Mouse (Mus musculus): ENCODE results near the gene Dao. TPM values are rescaled to one million over a fixed set of nuclear protein-coding genes. Genes with fewer than 3 reads are reported as not detected.
A peak's percentile ranks its signal among the peaks of the same experiment; 100 is the strongest.

Dao gene
- total RNA-seq, 4 experiments from 2014 or later = not detected

DNA sequence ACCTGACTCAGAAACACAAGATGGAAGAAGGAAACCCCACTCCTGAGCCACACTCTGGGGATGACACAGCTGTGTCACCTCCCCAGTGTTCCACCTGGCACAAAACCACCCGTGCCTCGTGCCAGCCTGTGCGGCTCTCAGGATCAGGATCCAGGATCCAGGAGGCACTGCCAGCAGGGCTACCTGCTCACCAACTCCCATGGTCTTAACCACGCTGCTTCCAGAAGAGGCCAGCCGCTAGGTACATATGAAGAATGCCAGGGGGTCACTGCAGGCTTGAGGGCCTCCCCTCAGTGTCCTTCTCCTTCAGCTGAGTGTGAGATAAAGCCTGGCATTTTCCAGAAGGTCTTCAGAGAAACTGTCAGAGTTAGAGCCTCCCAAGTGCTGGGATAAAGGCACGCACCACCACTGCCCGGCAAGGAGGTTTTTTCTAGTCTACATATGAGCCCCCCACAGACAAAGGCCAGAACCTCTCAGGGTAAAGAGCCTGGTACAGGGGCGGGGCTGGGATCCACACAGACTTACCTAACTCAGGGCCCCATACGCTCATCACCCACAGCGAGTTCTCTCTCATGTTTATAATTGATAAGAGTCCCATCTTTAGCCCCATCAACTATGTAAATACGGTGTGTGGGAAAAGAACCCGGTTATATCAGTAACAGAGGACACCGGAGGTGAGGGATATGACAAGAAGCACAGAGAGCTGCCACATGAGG, 19.3 kb upstream of the Dao start:
- no peak for DNase-seq

GRCm38 (mm10) chr5:113985737-113986136, 17.8 kb upstream of the Dao start:
- no peak for DNase-seq

- DNase-seq = no peak
These were observed 17.1 kb upstream of the Dao start for GRCm38 (mm10) chr5:113986182-113986961.

- no peak for DNase-seq
These were observed 14.0 kb upstream of the Dao start for GRCm38 (mm10) chr5:113989437-113990024.

DNA sequence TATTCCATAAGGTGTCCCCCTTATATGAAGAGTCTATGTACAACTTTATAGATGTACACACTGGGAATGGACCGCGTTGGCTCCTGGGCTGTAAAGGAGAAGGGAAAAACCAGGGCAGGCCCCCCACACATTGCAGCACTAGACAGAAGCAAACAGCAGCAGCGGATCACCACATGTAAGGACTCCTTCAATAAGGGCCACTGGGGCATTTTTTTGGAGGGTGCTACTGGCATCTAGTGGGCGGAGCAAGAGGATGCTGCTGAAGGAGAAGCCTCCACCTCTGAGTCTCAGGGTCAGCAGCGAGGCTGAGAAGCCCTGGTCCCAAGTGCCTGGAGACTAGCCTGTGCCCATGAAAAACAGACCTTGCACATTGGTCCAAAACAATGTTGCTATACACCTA, 12.9 kb upstream of the Dao start:
- no peak for DNase-seq

GRCm38 (mm10) chr5:113991141-113991540, 12.4 kb upstream of the Dao start:
- DNase-seq = no peak

DNA sequence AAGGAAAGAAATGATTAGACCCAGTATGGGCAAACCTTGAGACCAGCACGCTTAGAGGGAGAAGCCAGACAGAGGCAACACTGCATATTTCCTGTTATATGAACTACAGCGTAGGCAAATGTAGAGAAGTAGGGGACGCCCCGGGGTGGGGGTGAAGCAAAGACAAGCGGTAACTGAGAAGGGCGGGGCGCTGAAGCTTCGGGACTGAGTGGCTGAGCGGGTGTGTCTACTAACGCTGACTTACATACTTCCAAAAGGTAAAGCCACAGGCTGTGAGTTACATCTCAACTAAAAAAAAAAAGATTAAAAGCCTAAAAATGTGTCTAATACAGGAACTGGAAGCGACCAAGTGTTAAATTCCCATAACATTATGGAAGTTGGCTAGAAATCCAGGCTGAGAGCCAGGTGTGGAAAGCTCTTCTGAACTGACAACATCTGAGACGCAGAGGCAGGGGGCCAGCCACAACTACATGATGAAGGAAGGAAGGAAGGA, 11.1 kb upstream of the Dao start:
- DNase-seq = no peak

GRCm38 (mm10) chr5:113993031-113993486, 10.4 kb upstream of the Dao start:
- no peak for DNase-seq

- DNase-seq = peak; percentile 78
These were observed 9.7 kb upstream of the Dao start, which contains the start of gene Ssh1 for GRCm38 (mm10) chr5:113993487-113994465. TSS of gene Ssh1 (minus strand) at chr5:113993894.

- no peak for DNase-seq
These were observed 7.0 kb upstream of the Dao start for GRCm38 (mm10) chr5:113996458-113996857.

DNA sequence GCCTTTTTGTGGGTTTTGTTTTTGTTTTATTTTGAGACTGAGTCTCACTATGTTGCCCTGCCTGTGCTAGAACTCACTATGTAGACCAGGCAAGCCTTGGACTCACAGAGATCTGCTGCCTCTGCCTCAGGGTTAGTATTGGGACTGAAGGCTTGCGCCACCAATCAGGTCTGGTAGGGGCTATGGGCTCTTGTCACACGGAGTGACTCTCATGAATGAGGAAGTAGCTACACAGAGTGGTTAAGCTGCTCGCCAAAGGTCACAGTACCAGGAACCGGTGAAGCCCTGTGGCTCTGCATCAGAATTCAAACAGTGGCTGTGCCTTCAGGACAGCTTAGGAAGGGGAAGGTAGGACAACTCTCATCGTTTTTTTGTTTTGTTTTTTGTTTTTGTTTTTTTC, 4.1 kb upstream of the Dao start:
- DNase-seq = no peak

DNA sequence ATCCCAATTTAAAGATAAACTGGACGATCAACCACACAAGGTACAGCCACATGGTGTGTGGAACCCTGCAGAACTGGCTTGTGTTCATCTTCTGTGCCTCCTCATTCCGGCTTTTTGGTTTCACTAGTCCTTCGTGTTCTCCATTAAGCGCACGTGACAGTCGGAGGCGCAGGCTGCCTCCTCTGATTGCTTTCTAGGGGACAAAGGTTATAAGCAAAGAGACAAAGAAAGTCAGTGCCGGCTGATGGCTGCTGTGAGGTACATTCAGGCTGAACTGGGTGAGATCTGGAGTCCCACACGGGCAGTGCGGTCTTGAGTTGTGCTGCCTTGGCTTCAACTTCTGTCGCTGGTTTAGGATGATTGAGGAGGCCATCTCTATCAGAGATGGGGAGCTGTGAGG, 1.1 kb downstream of the Dao start:
- no peak for DNase-seq

DNA sequence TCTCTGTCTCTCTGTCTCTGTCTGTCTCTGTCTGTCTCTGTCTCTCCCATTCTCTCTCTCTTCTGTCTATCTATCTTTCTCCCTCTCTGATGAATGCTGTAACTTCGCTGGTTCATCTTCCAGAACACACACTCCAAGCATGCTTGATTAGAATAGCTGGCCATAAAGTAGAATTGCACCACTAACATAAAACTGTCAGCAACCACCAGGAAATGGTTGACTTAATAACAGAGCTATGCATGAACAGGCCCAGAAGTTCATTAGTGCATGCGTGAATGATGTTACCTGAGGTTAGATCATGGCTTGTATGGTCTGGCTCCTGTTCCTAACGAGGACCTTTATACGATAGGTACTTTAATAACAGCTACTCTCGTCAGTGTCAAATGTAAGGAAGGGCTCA, 1.6 kb downstream of the Dao start:
- DNase-seq = no peak

DNA sequence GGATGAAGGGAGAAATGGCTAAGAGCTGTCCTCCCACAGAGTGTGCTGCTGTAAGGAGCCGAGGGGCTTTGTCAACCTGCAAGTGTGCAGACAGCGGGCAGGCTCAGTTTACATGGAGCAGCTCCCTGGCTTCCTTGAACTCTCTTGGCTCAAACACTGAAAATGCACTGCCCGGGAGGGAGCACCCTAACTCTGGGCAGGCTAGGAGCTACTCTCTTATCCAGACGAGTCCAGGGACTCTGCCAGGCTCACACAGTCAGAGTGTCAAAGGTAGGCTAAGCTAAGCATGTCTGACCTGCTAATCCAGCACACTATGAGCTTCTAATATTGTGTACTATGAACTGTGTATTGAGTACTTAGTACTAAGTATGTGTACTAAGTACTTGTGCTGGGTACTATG, 3.5 kb downstream of the Dao start:
- no peak for DNase-seq

DNA sequence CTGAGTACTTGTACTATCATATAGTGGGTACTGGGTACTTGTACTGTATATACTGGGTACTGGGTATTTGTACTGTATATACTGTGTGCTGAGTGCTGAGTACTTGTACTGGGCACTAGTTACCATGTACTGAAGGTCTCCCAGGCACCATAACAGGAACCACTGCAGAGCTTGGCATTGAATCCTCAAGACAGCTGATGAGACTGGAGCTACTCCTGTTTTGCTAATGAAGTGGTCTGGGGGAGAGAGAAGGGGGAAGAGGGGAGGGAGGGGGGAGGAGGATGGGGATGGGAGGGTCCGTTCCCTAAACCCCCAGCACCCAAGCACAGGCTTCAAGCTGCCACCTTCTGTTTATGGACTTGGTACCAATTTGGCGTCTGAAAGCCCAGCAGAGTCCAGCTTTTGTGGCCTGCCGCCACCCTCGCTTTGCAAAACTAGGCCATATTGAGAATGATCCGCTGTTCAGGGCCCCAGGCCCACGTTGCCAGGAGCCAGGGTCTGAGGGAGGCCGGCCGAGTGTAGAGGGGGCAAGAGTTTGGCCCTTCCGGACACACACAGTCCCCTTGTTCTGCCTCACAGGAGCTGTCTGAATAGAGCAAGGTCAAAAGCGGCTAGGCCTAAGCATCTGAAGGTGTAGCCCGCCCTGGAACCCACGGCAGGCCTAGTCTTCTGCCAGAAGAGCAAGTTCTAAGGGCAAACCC, 4.4 kb downstream of the Dao start:
- DNase-seq = no peak

- DNase-seq = no peak
These were observed 5.5 kb downstream of the Dao start for GRCm38 (mm10) chr5:114009049-114009448.

DNA sequence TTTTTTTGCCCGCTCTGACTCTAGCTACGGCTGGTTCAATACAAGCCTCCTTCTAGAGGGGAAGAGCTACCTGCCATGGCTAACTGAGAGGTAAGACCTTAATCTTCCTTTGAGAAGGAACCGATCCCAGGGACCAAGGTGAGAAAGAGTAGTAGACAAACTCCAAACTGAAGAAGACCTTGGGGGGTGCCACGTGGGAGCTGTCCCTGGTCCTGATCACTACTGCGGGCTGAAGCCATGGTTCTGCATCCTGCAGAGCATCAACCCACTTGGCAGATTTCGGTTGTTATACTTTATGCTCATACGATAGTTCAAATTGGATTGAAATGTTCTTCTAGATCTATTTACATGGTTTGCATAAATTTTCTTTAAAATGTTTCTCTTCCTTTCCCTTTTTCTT, 11.6 kb downstream of the Dao start:
- DNase-seq = no peak

DNA sequence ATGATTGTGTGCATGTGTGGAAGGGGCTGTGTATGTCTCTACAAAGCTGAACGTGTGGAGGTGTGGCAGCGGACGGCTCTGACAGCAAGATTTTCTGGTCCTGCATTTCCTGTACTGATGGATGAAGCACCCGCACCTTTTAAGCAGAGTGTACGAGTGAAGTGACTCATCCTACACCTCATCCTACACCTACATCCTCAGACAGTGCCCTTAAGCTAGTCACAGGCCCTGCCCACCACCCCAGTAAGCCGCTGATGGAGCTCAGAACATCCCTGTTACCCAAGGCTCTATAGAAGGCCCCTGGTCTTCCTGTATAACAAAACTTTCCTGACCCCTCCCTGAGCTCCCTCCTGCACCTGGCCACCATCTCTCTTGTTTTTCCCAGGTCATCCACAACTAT, 20.9 kb downstream of the Dao start:
- no peak for DNase-seq

GRCm38 (mm10) chr5:114024885-114025284, 21.4 kb downstream of the Dao start:
- no peak for DNase-seq

GRCm38 (mm10) chr5:114027217-114027944, 23.9 kb downstream of the Dao start:
- no peak for DNase-seq

- no peak for DNase-seq
These were observed 24.6 kb downstream of the Dao start for GRCm38 (mm10) chr5:114028111-114028510.

All from adrenal gland, adult 8-10 months (tissue).